Mouse (Mus musculus): Measurements from ENCODE around the gene Esp16.
"Not testable (repeated sequence)": the region's sequence is repeated elsewhere in the genome, so short reads cannot be mapped to it uniquely, and the experiment has no call there.

Gene Esp16

DNA sequence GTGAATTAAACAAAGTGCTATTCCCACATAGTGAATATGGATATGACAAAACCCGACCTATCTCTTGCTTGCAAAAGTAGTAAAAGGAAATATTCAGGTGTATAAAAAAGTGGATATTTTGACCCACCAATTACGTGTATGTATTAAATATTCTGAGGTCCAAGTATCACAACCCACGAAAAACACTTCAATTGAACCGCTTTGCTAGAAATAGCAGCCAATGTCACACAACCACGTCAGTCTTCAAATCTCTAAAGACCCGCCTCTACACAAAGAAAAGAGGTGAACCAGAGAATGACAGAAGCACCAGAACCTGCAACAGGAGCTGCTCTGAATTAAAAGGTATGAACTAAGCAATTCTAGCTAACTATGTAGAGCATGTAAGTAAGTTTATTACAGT, at the start of gene Esp16:
Gene Esp16, plus strand, starts transcription at position 301 of the 400 bp plus-strand sequence.
- DNase-seq: not testable (repeated sequence)

- DNase-seq: not testable (repeated sequence)
Measured at GRCm38 (mm10) chr17:39498043-39498442, 37.9 kb upstream of the Esp16 start.
